Mouse (Mus musculus) retina, adult 2 months (tissue): Measurements from ENCODE around the gene Fras1.

Source experiments
- DNase-seq: peaks from one replicate; pipeline ENCODE4 v3.0.0-alpha.2; 2012; ENCODE audit warnings: low read depth, low spot score

Gene Fras1

DNA sequence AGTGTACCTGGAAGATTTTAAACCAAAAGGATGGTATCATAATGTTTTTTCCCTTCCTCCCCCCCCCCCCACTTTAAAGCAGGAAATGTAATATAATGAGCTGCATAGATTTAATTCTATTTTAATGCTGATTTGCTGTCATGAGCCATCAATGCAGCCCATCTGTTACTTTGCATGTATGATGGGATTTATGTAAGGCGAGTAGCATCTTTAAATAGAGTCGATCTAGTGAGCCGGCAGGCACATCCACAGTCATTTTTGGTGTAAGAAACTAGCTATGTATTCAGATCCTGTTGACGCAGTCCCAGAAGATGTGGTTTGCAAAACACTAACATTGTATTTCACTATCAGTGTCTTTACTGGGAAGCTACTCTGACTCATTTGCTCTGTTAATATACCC is 301.9 kb downstream of the Fras1 start:
- DNase-seq = no peak

GRCm38 (mm10) chr5:96677498-96677897 is 303.7 kb downstream of the Fras1 start:
- DNase-seq = peak; percentile 22

GRCm38 (mm10) chr5:96681085-96681484 is 307.3 kb downstream of the Fras1 start:
- DNase-seq = no peak

DNA sequence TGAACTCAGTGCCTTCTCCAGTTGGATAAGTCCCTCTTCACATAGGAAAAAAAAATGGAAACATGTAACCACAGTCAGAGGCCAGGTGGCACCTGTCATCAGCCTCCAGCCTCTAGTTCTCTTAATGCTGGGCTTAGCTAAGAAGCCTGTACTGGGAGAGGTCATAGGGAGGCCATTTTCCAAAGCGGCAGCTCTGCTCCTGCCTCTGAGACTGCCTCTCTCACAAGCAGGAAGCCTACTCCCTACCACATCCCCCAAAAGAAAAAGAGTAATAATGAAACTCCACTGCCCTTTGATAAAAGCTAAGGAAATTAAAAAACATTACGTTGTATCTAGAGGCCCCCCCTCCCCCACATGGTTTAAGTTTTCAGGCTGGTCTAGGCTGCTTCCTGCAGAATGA is 309.0 kb downstream of the Fras1 start:
- DNase-seq = no peak

GRCm38 (mm10) chr5:96688885-96689284 is 315.1 kb downstream of the Fras1 start:
- DNase-seq = no peak

DNA sequence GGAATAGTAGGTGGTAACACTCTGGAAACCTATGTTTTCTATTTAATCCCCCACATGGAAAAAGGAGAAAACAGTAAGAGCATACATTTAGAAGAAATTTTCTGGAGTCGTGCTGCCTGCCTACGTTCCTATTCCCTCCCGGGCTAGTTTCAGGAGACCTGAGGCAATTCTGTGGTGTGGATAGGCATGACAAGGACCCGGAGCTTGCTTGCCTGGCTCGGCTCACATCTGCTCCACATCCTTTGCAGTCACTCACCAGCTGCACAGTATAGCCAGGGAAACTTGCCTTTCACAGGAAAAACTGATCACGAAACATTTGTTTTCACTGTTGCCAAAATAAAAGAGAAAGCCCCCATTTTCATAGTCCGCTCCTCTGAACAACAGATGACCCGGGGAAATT is 325.2 kb downstream of the Fras1 start:
- no peak for DNase-seq

- no peak for DNase-seq
Measured at GRCm38 (mm10) chr5:96702706-96703625, 329.2 kb downstream of the Fras1 start.

- DNase-seq = no peak
Measured at GRCm38 (mm10) chr5:96708515-96708914, 334.8 kb downstream of the Fras1 start.

DNA sequence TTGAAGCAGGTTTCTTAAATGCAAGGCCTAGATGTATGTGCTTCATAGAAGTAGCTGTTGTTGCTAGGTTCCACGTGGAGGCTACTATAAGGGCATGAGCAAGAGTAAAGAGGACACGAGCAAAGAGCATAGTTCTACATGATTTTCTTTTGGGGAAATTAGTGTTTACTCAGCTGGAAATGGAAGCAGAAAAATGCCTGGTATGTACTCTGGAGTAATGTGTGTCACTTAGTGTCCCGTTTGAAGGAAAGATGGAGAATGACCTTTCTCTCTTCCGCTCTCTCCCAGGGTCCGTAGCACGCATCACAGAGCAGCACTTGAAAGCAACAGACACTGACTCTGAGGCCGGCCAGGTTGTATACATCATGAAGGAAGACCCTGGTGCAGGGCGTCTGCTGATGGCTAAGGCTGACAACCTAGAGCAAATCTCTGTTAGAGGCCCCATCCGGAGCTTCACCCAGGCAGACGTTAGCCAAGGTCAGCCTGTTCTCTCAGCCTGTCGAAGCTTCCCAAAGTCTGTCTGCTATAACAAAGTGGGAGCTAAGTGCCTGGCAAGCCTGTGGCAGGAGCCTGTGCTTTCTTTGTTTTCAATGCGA is 338.4 kb downstream of the Fras1 start:
- no peak for DNase-seq

DNA sequence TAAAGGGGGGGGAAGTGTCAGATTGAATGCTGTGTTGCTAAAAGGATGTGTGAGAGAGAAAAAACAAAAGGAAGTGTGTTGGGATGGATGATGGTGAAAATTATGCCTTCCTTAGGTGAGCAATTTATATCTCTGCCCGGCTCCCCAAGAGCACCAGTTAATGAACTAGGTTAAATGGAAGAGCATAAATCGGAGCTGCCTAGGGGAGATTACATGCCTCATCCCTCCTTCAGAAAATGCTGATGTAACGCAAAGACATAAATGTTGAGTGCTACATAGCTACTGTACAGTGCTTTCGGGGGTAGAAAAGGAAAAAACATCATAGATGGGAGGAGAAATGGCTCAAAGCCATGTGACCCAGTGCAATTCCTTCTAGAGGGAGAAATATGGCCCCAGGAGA is 339.0 kb downstream of the Fras1 start:
- DNase-seq = no peak

- DNase-seq = no peak
Measured at GRCm38 (mm10) chr5:96716273-96717034, 342.7 kb downstream of the Fras1 start.

- DNase-seq = no peak
Measured at GRCm38 (mm10) chr5:96717690-96718089, 343.9 kb downstream of the Fras1 start.

DNA sequence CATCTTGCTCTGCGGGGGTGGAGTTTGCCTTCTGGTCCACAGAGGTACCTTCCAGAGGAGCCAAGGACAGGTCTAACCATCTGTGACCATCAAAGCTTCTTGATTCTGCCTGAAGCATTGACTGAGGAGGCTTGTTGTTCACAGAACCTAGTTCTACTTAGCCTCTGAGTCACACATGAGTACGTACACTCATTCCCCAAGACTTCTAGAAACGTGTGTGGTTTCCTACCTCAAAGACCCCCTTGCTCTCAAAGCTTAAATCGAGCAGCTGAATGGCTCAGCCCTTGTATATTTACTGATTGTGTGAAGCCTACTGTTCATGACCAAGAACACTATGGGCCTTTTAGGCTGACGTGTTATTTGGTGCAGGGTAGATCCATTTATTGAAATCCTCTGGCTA is 344.8 kb downstream of the Fras1 start:
- DNase-seq = no peak

DNA sequence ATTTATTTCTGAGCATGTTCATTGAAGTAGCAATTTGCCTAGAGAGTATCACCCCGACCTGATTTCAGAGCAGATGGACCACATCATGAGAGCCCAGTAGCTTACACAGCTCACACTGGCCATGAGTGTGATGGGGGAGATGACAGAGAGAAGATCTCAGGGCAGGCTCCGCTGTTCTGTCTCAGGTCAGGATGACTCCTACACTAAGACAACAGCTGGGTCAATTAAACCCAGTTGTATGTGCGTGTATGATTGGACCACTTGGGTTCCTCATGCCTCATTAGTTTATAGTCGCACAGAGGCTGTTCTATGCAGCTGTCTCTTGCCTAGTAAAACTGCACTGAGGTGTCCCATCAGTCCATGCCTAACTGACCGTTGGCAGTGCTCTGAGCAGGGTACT is 345.5 kb downstream of the Fras1 start:
- no peak for DNase-seq

GRCm38 (mm10) chr5:96722690-96723089 is 348.9 kb downstream of the Fras1 start:
- no peak for DNase-seq

DNA sequence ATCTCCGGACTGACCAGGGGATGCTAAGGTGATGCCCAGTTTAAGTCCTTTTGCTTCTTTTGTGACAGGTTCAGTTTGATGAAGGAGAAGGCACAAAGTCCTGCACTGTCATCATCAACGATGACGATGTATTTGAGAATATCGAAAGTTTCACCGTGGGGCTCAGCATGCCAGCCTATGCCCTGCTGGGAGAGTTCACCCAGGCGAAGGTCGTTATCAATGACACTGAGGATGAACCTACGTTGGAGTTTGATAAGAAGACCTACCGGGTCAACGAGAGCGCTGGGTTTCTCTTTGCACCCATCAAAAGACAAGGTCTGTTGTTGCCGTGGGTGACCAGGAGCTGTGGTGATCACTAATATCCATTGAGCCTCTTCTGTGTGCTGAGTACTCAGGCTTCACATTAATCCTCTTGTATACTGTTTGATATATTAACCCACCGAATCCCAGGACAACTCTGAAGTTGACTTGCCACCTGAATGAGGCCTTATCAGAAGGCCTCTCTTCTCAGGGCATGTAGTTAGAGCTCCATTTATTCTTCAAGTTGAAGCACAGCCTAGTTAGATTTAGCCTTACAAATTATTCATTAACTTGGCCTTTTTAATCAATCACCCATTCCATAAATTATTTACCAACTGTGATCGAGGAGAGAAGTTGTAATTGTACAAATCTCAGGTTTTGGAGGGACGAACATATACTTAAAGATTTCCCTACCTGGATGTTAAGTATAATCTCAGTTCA is 365.6 kb downstream of the Fras1 start:
- no peak for DNase-seq

DNA sequence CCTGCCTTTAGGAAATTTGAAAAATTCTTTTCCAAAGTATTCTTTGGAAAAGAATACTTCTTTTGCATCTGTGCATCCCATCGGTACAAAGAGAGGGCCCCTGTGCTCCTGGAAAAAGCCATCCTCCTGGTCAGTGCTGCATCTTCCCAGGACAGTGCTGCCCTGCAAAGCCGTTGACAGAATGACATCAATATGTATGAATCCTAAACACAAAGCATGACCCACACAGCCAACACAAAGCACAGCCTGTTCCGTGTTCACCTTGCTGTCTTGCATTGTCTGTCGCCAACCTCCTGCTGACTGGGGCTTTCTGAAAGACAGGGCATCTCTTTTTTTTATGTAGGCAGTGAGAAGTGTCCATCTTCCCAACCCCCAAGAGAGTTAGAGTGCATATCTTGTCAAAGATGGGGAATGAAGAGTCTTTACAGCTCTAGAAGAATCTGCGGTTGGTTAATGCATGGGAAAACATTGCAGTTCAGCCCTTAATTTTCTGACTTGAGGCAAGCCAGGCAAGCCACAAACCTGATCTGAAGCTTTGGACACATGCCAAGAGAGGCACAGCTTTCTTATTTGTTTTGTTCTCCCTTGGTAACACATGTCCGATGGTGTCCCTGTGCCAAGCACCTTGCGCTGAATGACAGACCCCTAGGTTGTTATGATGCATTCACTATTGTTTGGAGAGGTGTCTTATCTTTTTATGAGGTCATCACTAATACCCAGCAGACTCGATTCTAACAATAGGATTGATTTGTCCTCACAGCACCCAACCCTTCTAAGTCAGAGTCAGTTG is 373.6 kb downstream of the Fras1 start:
- DNase-seq = no peak

DNA sequence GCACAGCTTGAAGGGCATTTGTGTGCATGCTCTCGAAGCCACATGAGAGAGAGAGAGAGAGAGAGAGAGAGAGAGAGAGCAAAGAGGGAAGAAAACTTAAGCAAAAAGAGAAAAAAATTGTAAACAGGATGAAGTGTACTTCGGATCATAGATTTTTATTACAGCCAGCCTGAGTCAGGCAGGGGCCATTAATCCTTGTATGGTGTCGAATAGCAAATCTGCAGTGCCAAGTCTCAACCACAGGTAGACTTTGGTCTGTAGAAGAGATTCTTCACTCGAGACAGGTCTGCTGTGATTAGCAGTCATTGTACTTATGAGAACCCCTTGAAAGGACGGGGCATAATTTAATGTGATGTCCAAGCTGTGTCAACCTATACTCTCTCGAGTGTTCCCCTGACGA is 383.9 kb downstream of the Fras1 start:
- DNase-seq = no peak

DNA sequence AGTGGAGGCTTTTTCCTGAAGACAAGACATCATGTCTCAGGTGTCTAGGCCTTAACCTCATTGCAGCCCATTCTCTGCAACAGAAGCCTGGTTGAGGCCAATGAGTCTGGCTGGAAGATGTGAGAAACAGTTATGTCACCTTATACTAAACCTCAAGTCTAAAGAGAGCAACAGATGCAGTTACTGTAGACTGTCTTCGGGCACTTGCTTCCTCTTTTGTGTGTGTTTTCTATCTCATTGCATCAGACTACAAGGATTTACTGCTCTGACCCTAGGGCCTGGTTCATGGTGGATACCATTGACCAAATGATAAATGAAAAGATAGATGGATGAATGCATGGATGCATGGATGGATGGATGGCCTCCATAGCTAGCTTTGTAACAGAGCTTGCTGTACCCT is 388.3 kb downstream of the Fras1 start:
- DNase-seq = no peak

GRCm38 (mm10) chr5:96768846-96769471 is 395.2 kb downstream of the Fras1 start:
- DNase-seq = peak; percentile 50
